Mouse (Mus musculus): Measurements from ENCODE around the gene Pim3. TPM values are rescaled to one million over a fixed set of nuclear protein-coding genes. Genes with fewer than 3 reads are reported as not detected.

The Pim3 gene
- polyA plus RNA-seq, 1 experiment from 2014 or later: 70.3 TPM

DNA sequence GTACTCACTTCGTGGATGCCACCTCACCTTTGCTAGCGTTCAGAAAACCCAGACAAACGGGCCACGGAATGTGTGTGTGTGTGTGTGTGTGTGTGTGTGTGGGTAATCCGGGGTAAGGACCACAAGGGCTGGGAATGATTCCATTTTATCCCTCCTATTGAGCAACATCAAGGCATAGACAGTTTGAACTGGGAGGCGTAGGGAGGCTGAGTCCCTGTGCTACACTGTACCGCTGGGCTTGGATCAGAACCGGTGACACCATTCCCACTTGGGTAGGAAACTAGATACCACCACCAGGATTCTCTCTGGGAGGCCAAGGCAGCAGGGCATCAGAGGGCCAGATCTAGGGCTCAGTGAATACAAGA is 29.7 kb downstream of the Pim3 start:
- H3K9me3 ChIP-seq: no peaks in the 10 kb centered on the region
- H3K36me3 ChIP-seq: no peaks in the 10 kb centered on the region
- no peaks in the 10 kb centered on the region; the same call in 1 of the 2 replicates for H3K27me3 ChIP-seq
- no peak for ATAC-seq (ENCODE audit: borderline replicate concordance, extremely low read depth, low FRiP score, low TSS enrichment)
- peak overlapping the region; percentile 53 for H3K4me3 ChIP-seq
- WGBS: 67% methylated on average over 8 of the region's 8 CpGs
- H3K27ac ChIP-seq: no peak overlapping the region
- no peak overlapping the region for H3K9ac ChIP-seq
- H3K4me2 ChIP-seq: peak overlapping the region; percentile 99; the same call in 1 of the 2 replicates
- H3K4me1 ChIP-seq: peaks cover 17% of the 10 kb centered on the region; the same call in 1 of the 2 replicates

DNA sequence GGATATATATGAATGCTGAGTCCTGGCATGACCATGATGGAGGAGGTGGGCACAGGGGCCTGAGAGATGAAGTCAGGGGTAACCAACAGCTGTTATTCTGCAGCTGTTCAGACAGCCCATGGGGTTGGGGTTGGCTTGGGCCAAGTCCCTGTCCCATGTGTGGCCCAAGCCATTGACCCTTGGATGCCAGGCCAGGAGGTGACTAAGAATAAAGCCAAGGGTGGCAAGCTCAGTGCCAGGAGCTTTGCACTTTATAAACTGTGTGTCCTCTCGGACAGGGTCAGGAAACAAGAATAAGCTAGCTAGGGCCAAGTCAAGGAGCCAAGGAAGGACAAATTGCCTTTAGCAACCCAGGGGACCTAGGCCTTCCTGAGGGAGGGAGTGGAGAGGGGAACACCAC is 30.3 kb downstream of the Pim3 start:
- Histone ChIP-seq H3K4me3 (no peak overlapping the region), H3K4me1 (peaks cover 17% of the 10 kb centered on the region; the same call in 1 of the 2 replicates), H3K27me3 (no peaks in the 10 kb centered on the region; the same call in 1 of the 2 replicates), H3K9ac (no peak overlapping the region), H3K36me3 (no peaks in the 10 kb centered on the region), H3K4me2 (no peak overlapping the region), H3K27ac (no peak overlapping the region), H3K9me3 (no peaks in the 10 kb centered on the region)
- no peak for ATAC-seq (ENCODE audit: borderline replicate concordance, extremely low read depth, low FRiP score, low TSS enrichment)
- WGBS: 89% methylated on average over 1 of the region's 1 CpGs

- no peak for ATAC-seq (ENCODE audit: borderline replicate concordance, extremely low read depth, low FRiP score, low TSS enrichment)
- H3K4me3 ChIP-seq: no peak overlapping the region
- WGBS: 77% methylated on average over 5 of the region's 5 CpGs
- H3K36me3 ChIP-seq: no peaks in the 10 kb centered on the region
- H3K9me3 ChIP-seq: no peaks in the 10 kb centered on the region
- H3K4me2 ChIP-seq: no peak overlapping the region
- peaks cover 17% of the 10 kb centered on the region; the same call in 1 of the 2 replicates for H3K4me1 ChIP-seq
- no peaks in the 10 kb centered on the region; the same call in 1 of the 2 replicates for H3K27me3 ChIP-seq
- H3K27ac ChIP-seq: no peak overlapping the region
- H3K9ac ChIP-seq: no peak overlapping the region
These were observed 30.9 kb downstream of the Pim3 start for GRCm38 (mm10) chr15:88892876-88893275.

DNA sequence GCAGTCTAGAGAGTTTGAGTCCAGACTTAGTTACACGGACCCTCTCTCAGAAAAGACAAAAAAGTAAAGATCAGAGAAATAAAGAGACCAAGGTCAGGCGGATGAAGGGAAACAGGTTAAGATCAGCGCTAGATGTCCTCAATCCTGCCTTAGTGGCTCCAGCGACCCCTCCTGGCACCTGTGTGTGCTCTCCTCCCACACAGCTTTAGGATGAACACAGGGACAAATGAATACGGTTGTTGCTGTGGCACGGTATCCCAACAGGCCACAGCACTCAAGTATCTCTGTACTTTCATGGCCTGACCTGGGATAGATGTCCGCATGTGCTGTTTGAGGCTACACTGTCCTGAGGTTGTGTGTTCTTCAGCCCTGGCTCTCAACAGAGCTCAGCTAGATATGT is 33.1 kb downstream of the Pim3 start:
- no peaks in the 10 kb centered on the region for H3K9me3 ChIP-seq
- no peak overlapping the region for H3K4me3 ChIP-seq
- H3K4me1 ChIP-seq: peaks cover 12% of the 10 kb centered on the region; the same call in 1 of the 2 replicates
- no peaks in the 10 kb centered on the region for H3K36me3 ChIP-seq
- no peak overlapping the region for H3K27ac ChIP-seq
- no peak overlapping the region for H3K9ac ChIP-seq
- H3K4me2 ChIP-seq: no peak overlapping the region
- no peaks in the 10 kb centered on the region; the same call in 1 of the 2 replicates for H3K27me3 ChIP-seq
- ATAC-seq (ENCODE audit: borderline replicate concordance, extremely low read depth, low FRiP score, low TSS enrichment): no peak
- 48% methylated on average over 7 of the region's 7 CpGs for WGBS

- no peaks in the 10 kb centered on the region for H3K27me3 ChIP-seq
- 61% methylated on average over 6 of the region's 6 CpGs for WGBS
- no peak overlapping the region for H3K27ac ChIP-seq
- no peaks in the 10 kb centered on the region for H3K9me3 ChIP-seq
- no peak overlapping the region for H3K4me3 ChIP-seq
- H3K36me3 ChIP-seq: no peaks in the 10 kb centered on the region
- no peak overlapping the region for H3K4me2 ChIP-seq
- H3K9ac ChIP-seq: no peak overlapping the region
- H3K4me1 ChIP-seq: 0 out of 2 replicates have a peak, but pooled peaks cover 5% of the 10 kb centered on the region
- no peak for ATAC-seq (ENCODE audit: borderline replicate concordance, extremely low read depth, low FRiP score, low TSS enrichment)
These were observed 33.9 kb downstream of the Pim3 start for GRCm38 (mm10) chr15:88895891-88896290.

DNA sequence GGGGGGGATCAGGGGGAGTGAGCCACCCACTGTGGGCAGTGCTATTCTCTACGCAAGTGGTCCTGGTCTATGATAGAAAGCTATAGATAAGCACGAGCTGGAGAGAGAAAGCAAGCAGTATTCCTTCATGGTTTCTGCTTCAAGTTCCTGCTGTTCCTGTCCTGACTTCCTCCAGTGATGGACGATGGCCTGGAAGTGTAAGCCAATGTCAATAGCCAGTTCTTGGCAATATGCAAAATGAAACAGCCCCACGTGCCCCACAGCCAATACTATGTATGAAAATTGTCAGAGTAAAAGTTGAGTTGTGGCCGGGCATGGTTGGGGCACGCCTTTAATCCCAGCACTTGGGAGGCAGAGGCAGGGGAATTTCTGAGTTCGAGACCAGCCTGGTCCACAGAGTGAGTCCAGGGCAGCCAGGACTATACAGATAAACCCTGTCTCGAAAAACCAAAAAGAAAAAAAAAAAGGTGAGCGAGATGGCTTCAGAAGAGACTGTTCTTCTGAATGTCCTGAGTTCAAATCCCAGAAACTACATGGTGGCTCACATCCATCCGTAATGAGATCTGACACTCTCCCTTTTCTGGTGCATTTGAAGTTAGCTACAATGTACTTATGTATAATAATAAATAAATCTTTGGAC is 34.5 kb downstream of the Pim3 start:
- H3K4me3 ChIP-seq: no peak overlapping the region
- H3K27ac ChIP-seq: no peak overlapping the region
- 75% methylated on average over 10 of the region's 10 CpGs for WGBS
- H3K9ac ChIP-seq: no peak overlapping the region
- no peaks in the 10 kb centered on the region for H3K4me1 ChIP-seq
- no peaks in the 10 kb centered on the region for H3K27me3 ChIP-seq
- H3K36me3 ChIP-seq: no peaks in the 10 kb centered on the region
- no peak for ATAC-seq (ENCODE audit: borderline replicate concordance, extremely low read depth, low FRiP score, low TSS enrichment)
- no peaks in the 10 kb centered on the region for H3K9me3 ChIP-seq
- no peak overlapping the region for H3K4me2 ChIP-seq

DNA sequence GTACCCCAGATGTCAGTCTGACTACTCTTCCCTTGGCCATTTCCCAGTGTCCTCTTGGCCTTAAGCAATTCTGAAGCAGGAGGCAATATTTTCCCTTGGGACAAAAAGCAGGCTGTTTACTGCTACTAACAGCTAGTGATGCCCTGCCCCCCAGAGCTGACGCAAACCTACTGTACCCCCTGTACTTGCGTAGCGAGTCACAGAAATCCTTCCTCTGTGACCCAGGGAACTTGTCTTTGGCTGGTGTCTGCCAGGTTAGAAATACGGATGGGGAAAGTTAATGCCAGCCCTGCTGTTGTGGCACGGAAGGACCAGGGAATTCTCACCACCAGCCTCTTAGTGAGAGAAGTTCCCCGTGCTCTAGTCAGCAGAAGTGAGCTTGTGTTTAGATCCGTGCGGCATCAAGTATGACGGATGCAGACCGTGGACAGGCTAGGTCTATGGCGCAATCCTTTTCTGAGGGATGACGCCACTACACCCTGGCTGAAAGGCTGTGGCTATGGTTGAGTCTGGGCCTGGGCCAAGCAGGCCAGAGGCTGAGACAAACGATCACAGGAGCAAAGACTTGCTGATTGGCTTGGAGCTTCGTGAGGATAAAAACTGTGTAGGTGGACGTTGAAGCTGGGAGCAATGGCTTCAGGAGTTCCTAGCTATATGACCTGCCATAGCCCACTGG is 40.4 kb downstream of the Pim3 start:
- peak; percentile 55; the same call in 1 of the 2 replicates for ATAC-seq (ENCODE audit: borderline replicate concordance, extremely low read depth, low FRiP score, low TSS enrichment)

GRCm38 (mm10) chr15:88903086-88903485 is 41.1 kb downstream of the Pim3 start:
- no peak overlapping the region for H3K4me3 ChIP-seq
- H3K9me3 ChIP-seq: no peaks in the 10 kb centered on the region
- H3K4me2 ChIP-seq: no peak overlapping the region
- H3K27ac ChIP-seq: no peak overlapping the region
- H3K27me3 ChIP-seq: no peaks in the 10 kb centered on the region
- no peak overlapping the region for H3K9ac ChIP-seq
- ATAC-seq (ENCODE audit: borderline replicate concordance, extremely low read depth, low FRiP score, low TSS enrichment): no peak
- no peaks in the 10 kb centered on the region for H3K36me3 ChIP-seq
- 72% methylated on average over 1 of the region's 1 CpGs for WGBS
- H3K4me1 ChIP-seq: no peaks in the 10 kb centered on the region

More for the DNA sequence above, 40.4 kb downstream of the Pim3 start:
- no peaks in the 10 kb centered on the region for H3K27me3 ChIP-seq
- no peak overlapping the region for H3K9ac ChIP-seq
- H3K4me3 ChIP-seq: no peak overlapping the region
- H3K36me3 ChIP-seq: no peaks in the 10 kb centered on the region
- H3K27ac ChIP-seq: no peak overlapping the region
- H3K4me2 ChIP-seq: no peak overlapping the region
- H3K4me1 ChIP-seq: no peaks in the 10 kb centered on the region
- H3K9me3 ChIP-seq: no peaks in the 10 kb centered on the region
- 66% methylated on average over 15 of the region's 15 CpGs for whole genome bisulfite sequencing

- Histone ChIP-seq H3K4me1 (no peaks in the 10 kb centered on the region), H3K36me3 (no peaks in the 10 kb centered on the region), H3K9ac (no peak overlapping the region), H3K27ac (no peak overlapping the region), H3K27me3 (no peaks in the 10 kb centered on the region), H3K4me2 (no peak overlapping the region), H3K4me3 (no peak overlapping the region), H3K9me3 (no peaks in the 10 kb centered on the region)
- WGBS: 75% methylated on average over 14 of the region's 14 CpGs
- ATAC-seq (ENCODE audit: borderline replicate concordance, extremely low read depth, low FRiP score, low TSS enrichment): no peak
These were observed 42.2 kb downstream of the Pim3 start for GRCm38 (mm10) chr15:88904056-88904811.

DNA sequence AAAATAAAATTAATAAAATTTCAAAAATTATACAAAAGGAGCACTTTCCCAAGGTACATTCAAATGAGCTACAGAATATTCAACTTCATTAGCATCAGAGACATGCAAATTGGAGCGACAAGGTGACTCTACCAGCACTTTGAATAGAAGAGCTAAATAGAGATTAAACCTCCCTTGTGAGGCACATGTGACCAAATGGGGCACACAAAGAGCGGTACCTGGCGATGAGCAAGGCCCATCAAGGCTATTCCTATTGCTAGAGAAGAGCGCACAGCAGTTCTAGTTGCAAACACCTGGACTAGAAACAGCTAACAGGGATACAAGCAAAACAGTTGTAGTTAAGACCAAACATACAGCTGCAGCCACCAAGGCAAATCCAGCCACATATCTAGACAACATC is 44.4 kb downstream of the Pim3 start:
- Histone ChIP-seq H3K27ac (no peak overlapping the region), H3K4me2 (no peak overlapping the region), H3K4me3 (no peak overlapping the region), H3K27me3 (no peaks in the 10 kb centered on the region), H3K9ac (no peak overlapping the region), H3K36me3 (no peaks in the 10 kb centered on the region), H3K9me3 (no peaks in the 10 kb centered on the region), H3K4me1 (no peaks in the 10 kb centered on the region)
- WGBS: 63% methylated on average over 4 of the region's 4 CpGs
- ATAC-seq (ENCODE audit: borderline replicate concordance, extremely low read depth, low FRiP score, low TSS enrichment): no peak

DNA sequence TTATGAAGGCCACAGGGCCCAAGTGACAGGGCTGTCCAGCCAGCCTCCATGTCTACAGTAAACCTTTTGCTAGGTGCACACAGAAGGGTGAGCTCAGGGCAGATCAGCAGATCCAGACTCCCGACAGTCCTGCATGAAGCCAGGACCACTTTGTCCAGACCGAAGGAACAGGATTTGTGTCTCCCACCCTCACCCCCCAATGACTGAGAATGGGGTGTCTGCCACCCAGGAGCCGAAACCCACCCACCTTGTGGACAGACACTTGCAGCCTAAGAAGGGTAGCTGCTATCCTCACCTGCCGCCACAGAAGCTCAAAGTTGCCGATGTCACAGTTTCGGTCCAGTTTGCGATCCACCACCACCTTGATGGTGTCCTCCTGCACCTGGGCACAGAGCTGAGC is 53.1 kb downstream of the Pim3 start:
- H3K4me2 ChIP-seq: no peak overlapping the region
- WGBS: 90% methylated on average over 7 of the region's 7 CpGs
- H3K27ac ChIP-seq: no peak overlapping the region
- no peaks in the 10 kb centered on the region for H3K27me3 ChIP-seq
- no peak for ATAC-seq (ENCODE audit: borderline replicate concordance, extremely low read depth, low FRiP score, low TSS enrichment)
- no peaks in the 10 kb centered on the region for H3K4me1 ChIP-seq
- no peak overlapping the region for H3K4me3 ChIP-seq
- no peak overlapping the region for H3K9ac ChIP-seq
- H3K9me3 ChIP-seq: no peaks in the 10 kb centered on the region
- no peaks in the 10 kb centered on the region for H3K36me3 ChIP-seq

All from lung, embryonic 15.5 days (tissue).